Mouse (Mus musculus): Measurements from ENCODE around the gene Nlrc5. TPM values are rescaled to one million over a fixed set of nuclear protein-coding genes. Genes with fewer than 3 reads are reported as not detected.

Nlrc5 gene
- polyA plus RNA-seq, 1 experiment from 2014 or later: 0.45 TPM

DNA sequence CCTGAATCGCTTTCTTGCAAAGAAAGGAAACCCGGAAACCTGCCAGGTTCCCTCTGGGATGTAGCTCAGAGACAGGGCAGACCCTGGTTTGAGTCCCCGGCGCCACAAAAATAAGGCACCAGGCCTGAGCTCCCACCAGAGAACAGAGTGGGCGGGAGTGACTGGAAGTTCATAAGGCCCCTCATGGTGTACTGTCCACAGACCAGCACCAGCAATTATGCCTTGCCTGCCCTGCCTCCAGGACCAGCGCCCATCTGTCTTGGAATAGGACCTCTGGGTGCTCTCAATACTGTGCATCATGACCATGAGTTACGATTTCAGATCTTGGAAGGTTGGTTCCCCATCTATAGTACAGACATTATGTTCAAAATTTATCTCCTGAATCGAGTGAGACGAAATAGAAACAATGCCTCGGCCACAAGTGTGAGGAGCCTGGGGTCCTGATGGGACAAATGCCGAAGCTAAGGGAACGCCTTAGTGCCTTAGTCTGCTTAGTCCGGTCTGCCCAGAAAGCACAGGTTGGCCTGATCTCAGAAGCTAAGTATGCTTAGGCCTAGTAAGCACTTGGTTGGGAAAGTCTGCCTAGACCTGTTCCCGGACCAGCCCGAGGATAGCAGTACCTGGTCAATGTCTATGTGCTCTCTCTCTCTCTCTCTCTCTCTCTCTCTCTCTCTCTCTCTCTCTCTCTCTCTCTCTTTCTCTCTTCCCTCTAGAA lies 1.4 kb downstream of the Nlrc5 start:
- no peak overlapping the region for H3K9ac ChIP-seq (ENCODE audit: low read length)
- H3K4me1 ChIP-seq (replicated peaks; ENCODE audit: control insufficient read depth, insufficient read depth, low read length): peaks cover 3% of the 10 kb centered on the region; the same call in 1 of the 2 replicates
- H3K27ac ChIP-seq (ENCODE audit: low read length): no peak overlapping the region
- no peaks in the 10 kb centered on the region; the same call in 1 of the 2 replicates for H3K27me3 ChIP-seq (ENCODE audit: control insufficient read depth, insufficient read depth, low read depth, low read length)
- no peaks in the 10 kb centered on the region for H3K36me3 ChIP-seq (ENCODE audit: control insufficient read depth, insufficient read depth, low read length)
- H3K4me2 ChIP-seq (ENCODE audit: low read depth, low read length): no peak overlapping the region
- WGBS: 86% methylated on average over 15 of the region's 15 CpGs
- H3K9me3 ChIP-seq (ENCODE audit: control insufficient read depth, low read length): no peaks in the 10 kb centered on the region
- ATAC-seq (ENCODE audit: low read depth): no peak
- H3K4me3 ChIP-seq (ENCODE audit: low read length): no peak overlapping the region

DNA sequence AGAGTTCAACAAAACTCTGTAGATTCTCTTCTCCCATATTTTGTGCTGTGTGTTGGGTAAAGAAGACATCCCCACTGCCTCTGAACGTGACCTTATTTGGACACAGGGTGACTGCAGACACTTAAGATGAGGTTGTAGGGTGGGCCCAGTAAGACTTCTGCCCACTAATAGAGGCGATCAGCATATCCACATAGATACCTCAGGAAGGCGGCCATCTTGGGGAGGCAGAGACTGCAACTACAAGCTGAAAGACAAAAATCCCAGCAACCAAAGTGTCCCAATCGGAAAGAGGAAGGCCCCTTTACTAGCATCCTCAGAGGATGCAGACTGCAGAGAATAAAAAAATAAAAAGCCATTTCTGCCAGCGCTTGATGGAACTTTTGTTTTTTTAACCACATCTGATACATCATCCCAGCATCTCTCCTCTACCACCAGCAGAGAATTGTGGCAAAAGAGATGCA lies 2.0 kb downstream of the Nlrc5 start:
- ATAC-seq (ENCODE audit: low read depth): no peak
- Histone ChIP-seq H3K4me1 (replicated peaks; ENCODE audit: control insufficient read depth, insufficient read depth, low read length) (peaks cover 3% of the 10 kb centered on the region; the same call in 1 of the 2 replicates), H3K27me3 (ENCODE audit: control insufficient read depth, insufficient read depth, low read depth, low read length) (no peaks in the 10 kb centered on the region; the same call in 1 of the 2 replicates), H3K9me3 (ENCODE audit: control insufficient read depth, low read length) (no peaks in the 10 kb centered on the region), H3K9ac (ENCODE audit: low read length) (no peak overlapping the region), H3K36me3 (ENCODE audit: control insufficient read depth, insufficient read depth, low read length) (no peaks in the 10 kb centered on the region), H3K4me2 (ENCODE audit: low read depth, low read length) (no peak overlapping the region), H3K4me3 (ENCODE audit: low read length) (no peak overlapping the region), H3K27ac (ENCODE audit: low read length) (no peak overlapping the region)
- 87% methylated on average over 5 of the region's 5 CpGs for WGBS

DNA sequence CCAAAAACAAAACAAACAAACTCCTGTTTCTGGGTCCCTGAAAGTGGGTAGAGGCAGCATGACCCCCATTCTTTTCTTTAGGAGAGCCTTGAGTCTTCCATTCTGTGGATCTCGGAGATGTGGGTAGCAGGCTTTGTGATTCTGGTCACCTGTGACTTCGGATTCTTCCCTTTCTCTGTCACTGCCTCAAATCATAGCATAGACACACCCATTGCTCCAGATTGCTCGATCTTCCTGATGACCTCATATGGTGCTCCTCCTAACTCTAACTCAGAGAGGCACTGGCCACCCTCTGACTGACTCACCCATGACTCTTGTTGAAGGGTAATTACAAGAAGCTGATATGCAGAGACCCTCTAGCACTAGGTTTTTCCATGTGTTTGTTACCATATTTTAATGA lies 2.7 kb downstream of the Nlrc5 start:
- Histone ChIP-seq H3K27me3 (ENCODE audit: control insufficient read depth, insufficient read depth, low read depth, low read length) (no peaks in the 10 kb centered on the region; the same call in 1 of the 2 replicates), H3K9ac (ENCODE audit: low read length) (no peak overlapping the region), H3K4me1 (replicated peaks; ENCODE audit: control insufficient read depth, insufficient read depth, low read length) (peaks cover 3% of the 10 kb centered on the region; the same call in 1 of the 2 replicates), H3K4me2 (ENCODE audit: low read depth, low read length) (no peak overlapping the region), H3K4me3 (ENCODE audit: low read length) (no peak overlapping the region), H3K27ac (ENCODE audit: low read length) (no peak overlapping the region), H3K36me3 (ENCODE audit: control insufficient read depth, insufficient read depth, low read length) (no peaks in the 10 kb centered on the region), H3K9me3 (ENCODE audit: control insufficient read depth, low read length) (no peaks in the 10 kb centered on the region)
- 67% methylated on average over 3 of the region's 3 CpGs for WGBS
- no peak for ATAC-seq (ENCODE audit: low read depth)

DNA sequence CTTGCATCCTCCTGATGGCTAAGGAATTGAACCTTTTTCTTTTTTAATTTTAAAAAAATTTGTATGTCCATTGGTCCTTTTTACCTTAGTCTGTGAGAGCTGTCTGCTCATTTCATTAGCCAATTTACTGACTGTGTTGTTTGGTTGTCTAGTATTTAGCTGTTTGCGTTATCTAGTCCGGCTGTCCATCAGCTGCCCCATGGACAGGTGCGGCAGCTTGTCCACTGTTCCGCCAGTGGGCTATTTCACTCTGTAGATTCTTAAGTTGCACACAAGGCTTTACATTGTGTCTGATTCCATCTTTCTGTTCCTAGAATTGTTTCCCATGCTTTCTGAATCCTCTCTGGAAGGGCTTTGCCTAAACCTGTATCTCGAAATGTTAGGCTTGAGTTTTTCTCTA lies 4.5 kb downstream of the Nlrc5 start:
- no peaks in the 10 kb centered on the region for H3K36me3 ChIP-seq (ENCODE audit: control insufficient read depth, insufficient read depth, low read length)
- H3K4me2 ChIP-seq (ENCODE audit: low read depth, low read length): no peak overlapping the region
- H3K4me1 ChIP-seq (replicated peaks; ENCODE audit: control insufficient read depth, insufficient read depth, low read length): peaks cover 3% of the 10 kb centered on the region; the same call in 1 of the 2 replicates
- ATAC-seq (ENCODE audit: low read depth): no peak
- H3K9me3 ChIP-seq (ENCODE audit: control insufficient read depth, low read length): no peaks in the 10 kb centered on the region
- no peak overlapping the region for H3K9ac ChIP-seq (ENCODE audit: low read length)
- no peaks in the 10 kb centered on the region; the same call in 1 of the 2 replicates for H3K27me3 ChIP-seq (ENCODE audit: control insufficient read depth, insufficient read depth, low read depth, low read length)
- 89% methylated on average over 5 of the region's 5 CpGs for WGBS
- H3K4me3 ChIP-seq (ENCODE audit: low read length): no peak overlapping the region
- H3K27ac ChIP-seq (ENCODE audit: low read length): no peak overlapping the region

DNA sequence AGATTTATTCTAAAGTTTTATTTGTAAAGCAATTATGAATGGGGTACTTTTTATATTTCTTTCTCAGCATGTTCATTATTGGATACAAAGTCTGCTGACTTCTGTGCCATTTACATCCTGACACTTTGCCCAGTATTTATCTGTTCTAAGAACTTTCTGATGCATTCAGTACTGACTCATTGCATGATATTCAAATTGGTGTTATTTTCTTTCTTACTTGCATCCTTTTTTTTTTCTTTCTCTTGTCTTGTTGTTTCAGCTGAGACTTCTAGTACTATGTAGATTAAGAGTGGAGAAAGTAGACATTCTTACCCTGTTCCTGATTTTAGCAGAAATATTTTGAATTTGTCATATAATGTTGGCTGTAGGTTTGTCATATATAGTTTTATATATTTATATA lies 5.5 kb downstream of the Nlrc5 start:
- Histone ChIP-seq H3K4me2 (ENCODE audit: low read depth, low read length) (no peak overlapping the region), H3K27me3 (ENCODE audit: control insufficient read depth, insufficient read depth, low read depth, low read length) (no peaks in the 10 kb centered on the region; the same call in 1 of the 2 replicates)
- no peak for ATAC-seq (ENCODE audit: low read depth)

DNA sequence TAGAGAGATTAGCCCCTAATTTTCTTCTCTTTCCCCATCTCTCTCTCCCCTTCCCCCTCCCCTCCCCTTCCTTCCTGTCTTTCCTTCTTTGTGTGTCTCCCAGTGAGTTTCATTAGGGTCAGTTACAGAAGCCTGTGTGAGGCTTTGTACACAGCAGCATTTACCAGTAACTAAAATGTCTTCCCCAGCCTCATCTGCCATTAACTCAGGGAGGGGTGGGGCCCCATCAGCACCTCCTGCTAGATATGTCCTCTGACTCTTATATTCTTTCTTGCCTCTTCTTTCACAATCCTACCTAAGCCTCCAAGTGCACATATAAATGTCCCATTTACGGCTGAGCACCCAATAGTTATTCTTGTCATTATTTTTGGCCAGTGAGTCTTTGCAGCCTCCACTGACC lies 6.2 kb downstream of the Nlrc5 start:
- no peak for ATAC-seq (ENCODE audit: low read depth)
- 93% methylated on average over 1 of the region's 1 CpGs for WGBS
- H3K27me3 ChIP-seq (ENCODE audit: control insufficient read depth, insufficient read depth, low read depth, low read length): no peaks in the 10 kb centered on the region; the same call in 1 of the 2 replicates
- no peak overlapping the region for H3K27ac ChIP-seq (ENCODE audit: low read length)
- H3K36me3 ChIP-seq (ENCODE audit: control insufficient read depth, insufficient read depth, low read length): no peaks in the 10 kb centered on the region
- H3K9ac ChIP-seq (ENCODE audit: low read length): no peak overlapping the region
- H3K4me1 ChIP-seq (replicated peaks; ENCODE audit: control insufficient read depth, insufficient read depth, low read length): no peaks in the 10 kb centered on the region
- H3K4me3 ChIP-seq (ENCODE audit: low read length): no peak overlapping the region
- no peaks in the 10 kb centered on the region for H3K9me3 ChIP-seq (ENCODE audit: control insufficient read depth, low read length)
- H3K4me2 ChIP-seq (ENCODE audit: low read depth, low read length): no peak overlapping the region

More for the DNA sequence above, 5.5 kb downstream of the Nlrc5 start:
- Histone ChIP-seq H3K27ac (ENCODE audit: low read length) (no peak overlapping the region), H3K4me3 (ENCODE audit: low read length) (no peak overlapping the region), H3K4me1 (replicated peaks; ENCODE audit: control insufficient read depth, insufficient read depth, low read length) (no peaks in the 10 kb centered on the region), H3K36me3 (ENCODE audit: control insufficient read depth, insufficient read depth, low read length) (no peaks in the 10 kb centered on the region), H3K9ac (ENCODE audit: low read length) (no peak overlapping the region), H3K9me3 (ENCODE audit: control insufficient read depth, low read length) (no peaks in the 10 kb centered on the region)

DNA sequence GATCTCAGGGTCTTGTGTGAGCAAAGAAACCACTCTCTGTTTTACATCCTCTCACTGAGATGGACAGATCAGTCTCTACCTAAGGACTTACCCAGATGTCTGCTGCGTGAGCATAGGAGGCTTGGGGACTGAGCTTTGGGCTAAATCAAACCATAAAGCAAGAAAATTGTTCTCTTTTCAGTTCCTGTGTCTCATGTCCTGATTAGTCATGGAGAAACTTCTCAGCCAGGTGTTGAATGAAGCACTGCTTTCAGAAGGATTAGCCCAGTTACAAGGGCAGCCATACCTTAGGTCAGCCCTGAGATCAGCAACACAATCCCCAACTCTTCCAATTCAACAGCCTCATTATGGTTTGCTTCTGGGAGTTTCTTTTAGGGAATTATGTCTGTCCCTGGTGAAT lies 7.5 kb downstream of the Nlrc5 start:
- Histone ChIP-seq H3K9me3 (ENCODE audit: control insufficient read depth, low read length) (no peaks in the 10 kb centered on the region), H3K4me3 (ENCODE audit: low read length) (no peak overlapping the region), H3K4me2 (ENCODE audit: low read depth, low read length) (no peak overlapping the region), H3K27me3 (ENCODE audit: control insufficient read depth, insufficient read depth, low read depth, low read length) (no peaks in the 10 kb centered on the region), H3K4me1 (replicated peaks; ENCODE audit: control insufficient read depth, insufficient read depth, low read length) (no peaks in the 10 kb centered on the region), H3K9ac (ENCODE audit: low read length) (no peak overlapping the region), H3K36me3 (ENCODE audit: control insufficient read depth, insufficient read depth, low read length) (no peaks in the 10 kb centered on the region), H3K27ac (ENCODE audit: low read length) (no peak overlapping the region)
- ATAC-seq (ENCODE audit: low read depth): no peak
- WGBS: 78% methylated on average over 1 of the region's 1 CpGs

DNA sequence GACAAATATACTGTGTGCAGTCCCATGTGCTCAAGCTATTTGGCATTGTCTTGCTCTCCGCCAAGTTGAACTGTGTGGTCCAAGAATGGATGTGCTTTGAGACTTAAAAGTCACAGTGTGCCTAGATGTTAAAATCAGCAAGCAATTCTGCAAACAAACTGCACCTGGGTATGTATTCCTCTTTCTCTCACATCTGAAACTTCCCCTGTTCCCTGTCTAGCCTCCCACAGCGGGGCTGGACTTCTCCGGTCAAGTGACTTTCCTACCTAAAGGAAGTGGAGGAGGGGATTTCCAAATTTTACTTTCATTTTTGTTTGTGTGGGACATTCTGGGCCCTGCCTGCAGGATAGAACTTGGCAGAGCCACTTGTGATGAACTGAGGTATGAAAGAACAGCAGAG lies 9.0 kb downstream of the Nlrc5 start:
- Histone ChIP-seq H3K27me3 (ENCODE audit: control insufficient read depth, insufficient read depth, low read depth, low read length) (no peaks in the 10 kb centered on the region), H3K4me3 (ENCODE audit: low read length) (no peak overlapping the region), H3K9me3 (ENCODE audit: control insufficient read depth, low read length) (no peaks in the 10 kb centered on the region), H3K9ac (ENCODE audit: low read length) (no peak overlapping the region), H3K27ac (ENCODE audit: low read length) (no peak overlapping the region), H3K36me3 (ENCODE audit: control insufficient read depth, insufficient read depth, low read length) (no peaks in the 10 kb centered on the region), H3K4me1 (replicated peaks; ENCODE audit: control insufficient read depth, insufficient read depth, low read length) (no peaks in the 10 kb centered on the region), H3K4me2 (ENCODE audit: low read depth, low read length) (no peak overlapping the region)
- WGBS: 75% methylated on average over 3 of the region's 3 CpGs
- no peak for ATAC-seq (ENCODE audit: low read depth)

DNA sequence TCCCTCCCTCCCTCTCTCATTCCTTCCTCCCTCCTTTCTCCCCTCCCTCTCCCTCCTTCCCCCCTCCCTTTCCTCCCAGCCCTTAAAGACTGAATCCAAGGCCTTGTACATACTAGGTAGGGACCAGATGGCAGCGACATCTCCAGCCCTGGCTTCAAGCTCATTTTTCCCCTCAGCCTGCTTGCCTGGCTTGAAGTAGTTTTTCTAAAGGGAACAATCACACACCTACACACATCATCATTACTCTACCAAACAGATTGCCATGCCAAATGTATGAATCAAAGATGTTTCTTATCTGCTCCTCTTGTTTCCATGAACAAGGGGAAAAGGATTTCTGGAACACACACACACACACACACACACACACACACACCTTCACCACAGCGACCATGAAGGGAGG lies 10.3 kb downstream of the Nlrc5 start:
- no peak overlapping the region for H3K9ac ChIP-seq (ENCODE audit: low read length)
- H3K27me3 ChIP-seq (ENCODE audit: control insufficient read depth, insufficient read depth, low read depth, low read length): no peaks in the 10 kb centered on the region
- ATAC-seq (ENCODE audit: low read depth): no peak
- no peak overlapping the region for H3K4me2 ChIP-seq (ENCODE audit: low read depth, low read length)
- no peaks in the 10 kb centered on the region for H3K9me3 ChIP-seq (ENCODE audit: control insufficient read depth, low read length)
- H3K4me3 ChIP-seq (ENCODE audit: low read length): no peak overlapping the region
- 41% methylated on average over 2 of the region's 2 CpGs for WGBS
- H3K27ac ChIP-seq (ENCODE audit: low read length): no peak overlapping the region
- H3K36me3 ChIP-seq (ENCODE audit: control insufficient read depth, insufficient read depth, low read length): no peaks in the 10 kb centered on the region
- no peaks in the 10 kb centered on the region for H3K4me1 ChIP-seq (replicated peaks; ENCODE audit: control insufficient read depth, insufficient read depth, low read length)
